Comparison of ENCODE assay signal across 8 mouse cellular contexts in the genomic region with DNA sequence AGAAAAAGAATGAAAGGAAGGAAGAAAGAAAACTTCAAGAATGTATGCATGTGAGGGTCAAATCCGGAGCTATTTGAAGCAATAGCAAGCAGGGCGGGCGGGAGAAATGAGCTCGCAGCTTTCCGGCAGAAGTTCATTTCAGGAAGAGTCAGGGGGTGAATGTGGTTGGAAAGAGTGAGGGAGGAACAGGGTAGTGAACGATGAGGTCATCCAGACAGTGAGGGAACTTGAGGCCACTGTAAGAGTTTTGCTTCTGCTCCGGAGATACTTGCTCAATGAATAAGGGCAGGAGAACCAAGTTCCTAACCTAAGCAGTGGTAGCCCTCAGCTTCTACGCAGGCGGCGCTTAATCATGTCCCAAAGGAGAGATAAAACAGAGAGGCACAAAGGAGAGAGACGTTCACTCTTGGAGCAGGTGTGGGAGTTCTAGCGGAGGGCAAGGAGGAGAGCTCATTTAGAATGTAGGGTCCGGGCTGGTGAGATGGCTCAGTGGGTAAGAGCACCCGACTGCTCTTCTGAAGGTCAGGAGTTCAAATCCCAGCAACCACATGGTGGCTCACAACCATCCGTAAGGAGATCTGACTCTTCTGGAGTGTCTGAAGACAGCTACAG. TPM values are rescaled to one million over a fixed set of nuclear protein-coding genes. Genes with fewer than 3 reads are reported as not detected.
DNase-seq lines count a peak whose midpoint lies in the region; ATAC-seq and TF ChIP-seq lines count a peak whose summit lies in the region.

No protein-coding gene starts in this region.

- no peak for DNase-seq in limb, embryonic 10.5 days (ENCODE audit: low spot score)
- DNase-seq in brain, embryonic 14.5 days (ENCODE audit: low read depth) = peak; percentile 36
- DNase-seq in MN1 (ENCODE audit: low spot score) = no peak
- DNase-seq in cerebellum, postnatal 4 days (ENCODE audit: low spot score in 2 of 2) = no peak
- no peak for DNase-seq in cerebellum, adult 9-10 months

- peaks cover 79% of the 10 kb centered on the region for H3K4me1 ChIP-seq in limb, embryonic 12.5 days (replicated peaks)
- peaks cover 89% of the 10 kb centered on the region for H3K4me1 ChIP-seq in limb, embryonic 10.5 days

- H3K36me3 ChIP-seq in limb, embryonic 12.5 days = no peaks in the 10 kb centered on the region
- H3K36me3 ChIP-seq in limb, embryonic 10.5 days = no peaks in the 10 kb centered on the region
- no peaks in the 10 kb centered on the region for H3K36me3 ChIP-seq in myocyte (ENCODE audit: control insufficient read depth, insufficient read depth)

- no peak for TF ChIP-seq POLR2A in brain, embryonic 14.5 days (IDR thresholded peaks at IDR 0.05; ENCODE audit: borderline replicate concordance, extremely low read depth, insufficient read depth, insufficient read length, poor library complexity, severe bottlenecking)
- TF ChIP-seq POLR2A in myocyte (IDR thresholded peaks at IDR 0.05; ENCODE audit: insufficient read length, low read depth) = peak; percentile 30

- no peak overlapping the region for H3K9ac ChIP-seq in limb, embryonic 12.5 days (replicated peaks)

- H3K27ac ChIP-seq in limb, embryonic 12.5 days = 0 out of 2 replicates have a peak overlapping the region, but pooled peaks have one; percentile 87
- H3K27ac ChIP-seq in limb, embryonic 10.5 days = no peak overlapping the region

- H3K4me3 ChIP-seq in limb, embryonic 12.5 days (replicated peaks) = no peak overlapping the region
- no peak overlapping the region for H3K4me3 ChIP-seq in limb, embryonic 10.5 days
- H3K4me3 ChIP-seq in myocyte = peak overlapping the region; percentile 22

- 38% methylated on average over 15 of the region's 15 CpGs for WGBS in limb, embryonic 12.5 days
- WGBS in limb, embryonic 10.5 days = 48% methylated on average over 15 of the region's 15 CpGs

- H3K79me2 ChIP-seq in myocyte (ENCODE audit: control insufficient read depth, insufficient read depth) = no peaks in the 10 kb centered on the region

- H3K4me2 ChIP-seq in limb, embryonic 12.5 days = no peak overlapping the region
- H3K4me2 ChIP-seq in myocyte (ENCODE audit: low read depth) = peak overlapping the region; percentile 96

- no peak for TF ChIP-seq CTCF in brain, embryonic 14.5 days (IDR thresholded peaks at IDR 0.05; ENCODE audit: borderline replicate concordance, extremely low read depth, insufficient read depth, insufficient read length)

- no peaks in the 10 kb centered on the region for H3K27me3 ChIP-seq in limb, embryonic 12.5 days
- H3K27me3 ChIP-seq in limb, embryonic 10.5 days (ENCODE audit: low read depth, poor library complexity, severe bottlenecking) = 0 out of 2 replicates have a peak, but pooled peaks cover 4% of the 10 kb centered on the region
- no peaks in the 10 kb centered on the region for H3K27me3 ChIP-seq in myocyte (ENCODE audit: control insufficient read depth, insufficient read depth, insufficient read length)

- no peak overlapping the region for H3ac ChIP-seq in myocyte (ENCODE audit: control insufficient read depth, insufficient read length)

- ATAC-seq in limb, embryonic 12.5 days (ENCODE audit: insufficient number of reproducible peaks, insufficient read depth, low FRiP score, low TSS enrichment, low read depth) = no peak
- ATAC-seq in hematopoietic stem cell, adult 5-6 weeks (replicated peaks in 1 of 2; ENCODE audit: insufficient read depth in 1 of 2, low FRiP score in 2 of 2, low TSS enrichment in 1 of 2, low read depth in 1 of 2, poor library complexity in 2 of 2, severe bottlenecking in 2 of 2) = peak; percentile 78 to 82

- no peaks in the 10 kb centered on the region for H3K9me3 ChIP-seq in limb, embryonic 12.5 days
- H3K9me3 ChIP-seq in limb, embryonic 10.5 days (replicated peaks) = no peaks in the 10 kb centered on the region

TF ChIP-seq in myocyte, 11 proteins besides CTCF, POLR2A, EP300 and RAD21:
- TF ChIP-seq POLR2AphosphoS2 (IDR thresholded peaks at IDR 0.05; ENCODE audit: insufficient read length, low read depth) = peak; percentile 33
- TF ChIP-seq MYOD1 (IDR thresholded peaks at IDR 0.05; ENCODE audit: control insufficient read depth in 1 of 3, insufficient read length in 2 of 3, low read depth in 2 of 3) = peak in 2 of 3 experiments; percentile 4 to 25
- no peak for TF ChIP-seq REST (IDR thresholded peaks at IDR 0.05; ENCODE audit: insufficient read depth, insufficient read length)

RNA-seq across cellular contexts. Expression of gene Trim8, which starts 21.0 kb away (rescaled TPM):
- polyA plus RNA-seq in limb, embryonic 12.5 days (2016; fragmentation: Nextera tagmentation; extraction: Ambion mirVana) = 17.3 and 21.5 TPM in 2 replicates
- polyA plus RNA-seq in limb, embryonic 10.5 days (2016; fragmentation: Nextera tagmentation; extraction: Ambion mirVana) = 13.0 and 15.2 TPM in 2 replicates
- polyA plus RNA-seq in brain, embryonic 14.5 days (2012; rRNA removed) = 35.3 and 63.0 TPM in 2 replicates
- total RNA-seq in hematopoietic stem cell, adult 5-6 weeks (2017) = 18.0 and 21.6 TPM in 2 replicates
- 42.3 TPM for polyA plus RNA-seq in myocyte (2012; fragmentation: generic; extraction: Trizol)

RNA-seq across cellular contexts. Expression of gene Arl3, which starts 50.5 kb away (rescaled TPM):
- polyA plus RNA-seq in limb, embryonic 12.5 days (2016; fragmentation: Nextera tagmentation; extraction: Ambion mirVana) = 167 and 173 TPM in 2 replicates
- polyA plus RNA-seq in limb, embryonic 10.5 days (2016; fragmentation: Nextera tagmentation; extraction: Ambion mirVana) = 164 and 173 TPM in 2 replicates
- polyA plus RNA-seq in brain, embryonic 14.5 days (2012; rRNA removed) = 169 and 180 TPM in 2 replicates
- total RNA-seq in hematopoietic stem cell, adult 5-6 weeks (2017) = 28.8 and 35.8 TPM in 2 replicates
- 81.9 TPM for polyA plus RNA-seq in myocyte (2012; fragmentation: generic; extraction: Trizol)

RNA-seq across cellular contexts. Expression of gene Sfxn2, which starts 50.6 kb away (rescaled TPM):
- 18.3 and 25.2 TPM in 2 replicates for polyA plus RNA-seq in limb, embryonic 12.5 days (2016; fragmentation: Nextera tagmentation; extraction: Ambion mirVana)
- 19.0 and 21.7 TPM in 2 replicates for polyA plus RNA-seq in limb, embryonic 10.5 days (2016; fragmentation: Nextera tagmentation; extraction: Ambion mirVana)
- 11.8 and 12.6 TPM in 2 replicates for polyA plus RNA-seq in brain, embryonic 14.5 days (2012; rRNA removed)
- total RNA-seq in hematopoietic stem cell, adult 5-6 weeks (2017) = 7.8 and 12.5 TPM in 2 replicates
- 0.62 TPM for polyA plus RNA-seq in myocyte (2012; fragmentation: generic; extraction: Trizol)
